Mouse (Mus musculus) midbrain, embryonic 14.5 days (tissue): ENCODE measurements around the gene Ash1l. TPM values are rescaled to one million over a fixed set of nuclear protein-coding genes. Genes with fewer than 3 reads are reported as not detected.

ENCODE experiments used
- ATAC-seq: fragments of 200-750 bp; cut with Nextera tagmentation; 2 replicates; pipeline ENCODE4 v1.8.0; 2017; ENCODE audit warnings: moderate number of reproducible peaks, moderate library complexity; ENCODE audit not compliant: low FRiP score, low TSS enrichment
- DNase-seq: peaks from one replicate; pipeline ENCODE4 v3.0.0-alpha.2; 2015
- H3K27ac ChIP-seq: fragments of 300-500 bp; sonication (generic); replicated peaks from 2 replicates; pipeline ENCODE4 v1.5.1; 2014; ENCODE audit warnings: mild to moderate bottlenecking, low read depth, low read length, moderate library complexity
- H3K27me3 ChIP-seq: fragments of 300-500 bp; sonication (generic); 2 replicates; pipeline ENCODE4 v1.6.1; 2014; ENCODE audit warnings: low read length, control low read depth, mixed read lengths; ENCODE audit not compliant: control insufficient read depth, insufficient read depth
- H3K36me3 ChIP-seq: fragments of 300-500 bp; sonication (generic); 2 replicates; pipeline ENCODE4 v1.6.1; 2014; ENCODE audit warnings: low read length, control low read depth; ENCODE audit not compliant: control insufficient read depth, insufficient read depth
- H3K4me1 ChIP-seq: fragments of 300-500 bp; sonication (generic); 2 replicates; pipeline ENCODE4 v1.6.1; 2014; ENCODE audit warnings: mild to moderate bottlenecking, antibody characterized with exemption, low read length, control low read depth; ENCODE audit not compliant: control insufficient read depth, insufficient read depth
- H3K4me2 ChIP-seq: fragments of 300-500 bp; sonication (generic); 2 replicates; pipeline ENCODE4 v1.6.1; 2014; ENCODE audit warnings: mild to moderate bottlenecking, low read length, moderate library complexity
- H3K4me3 ChIP-seq: fragments of 300-500 bp; sonication (generic); replicated peaks from 2 replicates; pipeline ENCODE4 v1.5.1; 2014; ENCODE audit warnings: low read depth, low read length
- H3K9ac ChIP-seq: fragments of 300-500 bp; sonication (generic); replicated peaks from 2 replicates; pipeline ENCODE4 v1.6.1; 2014; ENCODE audit warnings: mild to moderate bottlenecking, low read length, moderate library complexity
- H3K9me3 ChIP-seq: fragments of 300-500 bp; sonication (generic); 2 replicates; pipeline ENCODE4 v1.6.1; 2016; ENCODE audit warnings: low read length, control low read depth, mixed read lengths; ENCODE audit not compliant: control insufficient read depth
- WGBS: fragments of 180-500 bp; shearing (Covaris S2); extraction: QIAGEN DNeasy Blood & Tissue Kit; methylation state at CpG from one replicate; pipeline ENCODE4 v1.1.7; 2014; 5-methylcytosine and 5-hydroxymethylcytosine counted together
- polyA plus RNA-seq: library from polyadenylated mRNA; unstranded; fragments of >200 nt; fragmentation: Nextera tagmentation; extraction: Ambion mirVana; gene quantifications from 2 replicates; pipeline ENCODE4 v1.2.1, GENCODE M21; 2014

Gene Ash1l
- polyA plus RNA-seq, 1 experiment from 2014 or later = 24.9 TPM

- no peak overlapping the region for H3K4me2 ChIP-seq
- no peak overlapping the region for H3K9ac ChIP-seq
- DNase-seq (no peak), ATAC-seq (no peak)
- H3K27ac ChIP-seq = no peak overlapping the region
- WGBS = 78% methylated on average over 4 of the region's 4 CpGs
- peaks cover 24% of the 10 kb centered on the region for H3K4me1 ChIP-seq
- H3K4me3 ChIP-seq = no peak overlapping the region
- no peaks in the 10 kb centered on the region for H3K9me3 ChIP-seq
- peaks cover 15% of the 10 kb centered on the region for H3K36me3 ChIP-seq
- H3K27me3 ChIP-seq = no peaks in the 10 kb centered on the region
These were observed 152.8 kb downstream of the Ash1l start for GRCm38 (mm10) chr3:89103291-89103595.

GRCm38 (mm10) chr3:89106881-89107280 lies 156.5 kb downstream of the Ash1l start:
- no peak overlapping the region for H3K4me3 ChIP-seq
- no peak overlapping the region for H3K9ac ChIP-seq
- no peaks in the 10 kb centered on the region for H3K9me3 ChIP-seq
- peaks cover 5% of the 10 kb centered on the region; the same call in 1 of the 2 replicates for H3K4me1 ChIP-seq
- H3K27me3 ChIP-seq = no peaks in the 10 kb centered on the region
- no peak overlapping the region for H3K4me2 ChIP-seq
- ATAC-seq (no peak), DNase-seq (no peak)
- no peak overlapping the region for H3K27ac ChIP-seq
- no peaks in the 10 kb centered on the region for H3K36me3 ChIP-seq

GRCm38 (mm10) chr3:89107545-89107944 lies 157.1 kb downstream of the Ash1l start:
- no peak for ATAC-seq
- Histone ChIP-seq H3K27ac (no peak overlapping the region), H3K27me3 (no peaks in the 10 kb centered on the region), H3K9ac (no peak overlapping the region), H3K4me3 (no peak overlapping the region), H3K9me3 (no peaks in the 10 kb centered on the region), H3K4me2 (no peak overlapping the region), H3K4me1 (peaks cover 3% of the 10 kb centered on the region; the same call in 1 of the 2 replicates), H3K36me3 (no peaks in the 10 kb centered on the region)
- WGBS = 69% methylated on average over 3 of the region's 3 CpGs
- no peak for DNase-seq

DNA sequence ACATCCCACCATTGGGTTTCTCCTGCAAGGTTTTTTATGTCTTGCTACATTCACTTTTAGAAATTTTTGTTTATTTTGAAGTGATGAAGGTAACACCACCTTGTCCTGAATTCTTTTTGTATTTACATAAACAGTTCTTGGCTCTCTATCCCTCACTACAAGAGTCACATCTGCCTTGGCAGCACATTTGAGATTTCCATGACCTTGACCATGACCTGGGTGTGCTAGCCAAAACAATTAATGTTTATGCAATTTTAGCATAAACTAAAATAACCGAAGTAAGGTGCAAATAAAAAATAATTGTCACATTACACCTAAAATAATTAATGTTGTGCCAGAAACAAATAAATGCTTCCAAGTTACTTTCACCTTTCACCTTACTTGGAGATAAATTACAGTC lies 157.7 kb downstream of the Ash1l start:
- no peak for DNase-seq
- ATAC-seq = no peak
- no peak overlapping the region for H3K27ac ChIP-seq
- H3K9me3 ChIP-seq = no peaks in the 10 kb centered on the region
- H3K4me2 ChIP-seq = no peak overlapping the region
- no peak overlapping the region for H3K9ac ChIP-seq
- no peaks in the 10 kb centered on the region for H3K4me1 ChIP-seq
- no peaks in the 10 kb centered on the region for H3K27me3 ChIP-seq
- H3K36me3 ChIP-seq = no peaks in the 10 kb centered on the region
- 75% methylated on average over 1 of the region's 1 CpGs for WGBS
- no peak overlapping the region for H3K4me3 ChIP-seq

DNA sequence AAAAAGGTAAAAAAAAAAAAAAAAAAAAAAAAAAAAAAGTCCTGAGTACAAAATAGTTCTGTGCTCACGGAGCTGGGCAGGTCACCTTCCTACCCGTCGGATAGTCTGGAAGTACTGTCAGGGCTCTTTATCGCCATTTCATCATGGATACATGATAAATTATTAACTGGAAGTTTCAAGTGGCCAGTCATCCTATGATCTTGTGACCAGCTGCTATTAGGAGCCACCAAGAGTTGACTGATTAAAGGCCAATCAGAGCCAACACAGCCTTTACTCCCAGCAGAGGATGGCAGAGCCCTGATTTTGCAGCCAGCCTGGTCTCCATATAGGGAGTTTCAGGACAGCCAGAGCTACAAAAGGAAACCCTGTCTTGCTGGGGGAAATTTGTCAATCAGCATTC lies 162.6 kb downstream of the Ash1l start:
- no peak overlapping the region for H3K4me2 ChIP-seq
- no peak overlapping the region for H3K27ac ChIP-seq
- H3K4me1 ChIP-seq = no peaks in the 10 kb centered on the region
- no peaks in the 10 kb centered on the region for H3K36me3 ChIP-seq
- no peak overlapping the region for H3K4me3 ChIP-seq
- ATAC-seq (no peak), DNase-seq (no peak)
- no peak overlapping the region for H3K9ac ChIP-seq
- no peaks in the 10 kb centered on the region for H3K27me3 ChIP-seq
- H3K9me3 ChIP-seq = no peaks in the 10 kb centered on the region
- WGBS = 90% methylated on average over 4 of the region's 4 CpGs

GRCm38 (mm10) chr3:89115522-89115921 lies 165.1 kb downstream of the Ash1l start:
- H3K4me1 ChIP-seq = no peaks in the 10 kb centered on the region
- no peaks in the 10 kb centered on the region for H3K9me3 ChIP-seq
- no peak for ATAC-seq
- no peak overlapping the region for H3K4me2 ChIP-seq
- H3K9ac ChIP-seq = no peak overlapping the region
- H3K27me3 ChIP-seq = no peaks in the 10 kb centered on the region
- WGBS = 9% methylated on average over 2 of the region's 2 CpGs
- no peak overlapping the region for H3K4me3 ChIP-seq
- H3K27ac ChIP-seq = no peak overlapping the region
- no peaks in the 10 kb centered on the region for H3K36me3 ChIP-seq
- peak; percentile 53 for DNase-seq

- ATAC-seq = no peak
- WGBS = 74% methylated on average over 2 of the region's 2 CpGs
These were observed 172.9 kb downstream of the Ash1l start for GRCm38 (mm10) chr3:89123313-89123712.

GRCm38 (mm10) chr3:89124241-89124640 lies 173.8 kb downstream of the Ash1l start:
- Histone ChIP-seq H3K9me3 (no peaks in the 10 kb centered on the region), H3K4me2 (no peak overlapping the region), H3K4me1 (no peaks in the 10 kb centered on the region), H3K27ac (no peak overlapping the region), H3K4me3 (no peak overlapping the region), H3K9ac (no peak overlapping the region), H3K27me3 (no peaks in the 10 kb centered on the region), H3K36me3 (no peaks in the 10 kb centered on the region)
- WGBS = 83% methylated on average over 3 of the region's 3 CpGs
- ATAC-seq (no peak), DNase-seq (no peak)

More at GRCm38 (mm10) chr3:89123313-89123712, 172.9 kb downstream of the Ash1l start:
- Histone ChIP-seq H3K4me3 (no peak overlapping the region), H3K4me2 (no peak overlapping the region), H3K27me3 (no peaks in the 10 kb centered on the region), H3K9ac (no peak overlapping the region), H3K9me3 (no peaks in the 10 kb centered on the region), H3K4me1 (no peaks in the 10 kb centered on the region), H3K27ac (no peak overlapping the region), H3K36me3 (no peaks in the 10 kb centered on the region)
- no peak for DNase-seq

DNA sequence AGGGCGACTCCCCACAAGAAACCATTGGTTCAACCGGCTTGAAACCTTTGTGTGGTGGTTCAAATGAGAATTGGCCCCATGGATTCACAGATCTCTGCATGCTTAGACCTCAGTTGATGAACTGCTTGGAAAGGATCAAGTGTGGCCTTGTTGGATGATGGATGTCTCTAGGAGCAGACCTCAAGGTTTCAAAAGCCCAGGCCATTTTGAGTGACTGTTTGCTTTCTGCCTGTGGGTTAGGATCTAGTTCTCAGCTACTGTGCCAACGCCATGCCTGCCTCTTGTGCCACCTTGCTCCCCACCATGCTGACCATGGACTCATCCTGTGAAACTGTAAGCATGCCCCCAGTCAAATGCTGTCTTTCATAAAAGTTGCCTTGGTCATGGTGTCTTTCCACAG lies 175.6 kb downstream of the Ash1l start:
- H3K4me2 ChIP-seq = no peak overlapping the region
- DNase-seq = no peak
- WGBS = 89% methylated on average over 3 of the region's 3 CpGs

More for the DNA sequence above, 175.6 kb downstream of the Ash1l start:
- Histone ChIP-seq H3K9me3 (no peaks in the 10 kb centered on the region), H3K4me1 (no peaks in the 10 kb centered on the region), H3K27me3 (no peaks in the 10 kb centered on the region), H3K36me3 (no peaks in the 10 kb centered on the region), H3K9ac (no peak overlapping the region), H3K27ac (no peak overlapping the region), H3K4me3 (no peak overlapping the region)
- ATAC-seq = no peak
